Mouse (Mus musculus): ENCODE measurements around the gene Prkg1.
"Not testable (repeated sequence)": the region's sequence is repeated elsewhere in the genome, so short reads cannot be mapped to it uniquely, and the experiment has no call there.

Gene Prkg1

GRCm38 (mm10) chr19:30637471-30637870, 1127.4 kb downstream of the Prkg1 start:
- DNase-seq (ENCODE audit: low spot score in 2 of 2): no peak

- no peak for DNase-seq (ENCODE audit: low spot score in 2 of 2)
Measured at GRCm38 (mm10) chr19:30631051-30631450, 1133.8 kb downstream of the Prkg1 start.

- no peak for DNase-seq (ENCODE audit: low spot score in 2 of 2)
Measured at GRCm38 (mm10) chr19:30626036-30626435, 1138.8 kb downstream of the Prkg1 start.

- DNase-seq (ENCODE audit: low spot score in 2 of 2): no peak
Measured at GRCm38 (mm10) chr19:30625391-30625790, 1139.4 kb downstream of the Prkg1 start.

GRCm38 (mm10) chr19:30623620-30624019, 1141.2 kb downstream of the Prkg1 start:
- no peak for DNase-seq (ENCODE audit: low spot score in 2 of 2)

GRCm38 (mm10) chr19:30613150-30613865, 1151.5 kb downstream of the Prkg1 start:
- DNase-seq (ENCODE audit: low spot score in 2 of 2): no peak

GRCm38 (mm10) chr19:30586366-30586765, 1178.5 kb downstream of the Prkg1 start:
- no peak for DNase-seq (ENCODE audit: low spot score in 2 of 2)

GRCm38 (mm10) chr19:30564516-30564915, 1200.3 kb downstream of the Prkg1 start:
- DNase-seq (ENCODE audit: low spot score in 2 of 2): no peak

GRCm38 (mm10) chr19:30563876-30564275, 1201.0 kb downstream of the Prkg1 start:
- no peak for DNase-seq (ENCODE audit: low spot score in 2 of 2)

- no peak for DNase-seq (ENCODE audit: low spot score in 2 of 2)
Measured at GRCm38 (mm10) chr19:30558024-30558423, 1206.8 kb downstream of the Prkg1 start.

GRCm38 (mm10) chr19:30554467-30554881, 1210.4 kb downstream of the Prkg1 start:
- DNase-seq (ENCODE audit: low spot score in 2 of 2): peak; percentile 72 to 83

GRCm38 (mm10) chr19:30553740-30554139, 1211.1 kb downstream of the Prkg1 start:
- no peak for DNase-seq (ENCODE audit: low spot score in 2 of 2)

GRCm38 (mm10) chr19:30552260-30552659, 1212.6 kb downstream of the Prkg1 start:
- no peak for DNase-seq (ENCODE audit: low spot score in 2 of 2)

GRCm38 (mm10) chr19:30549854-30550647, 1214.8 kb downstream of the Prkg1 start:
- DNase-seq (ENCODE audit: low spot score in 2 of 2): no peak

- DNase-seq (ENCODE audit: low spot score in 2 of 2): no peak
Measured at GRCm38 (mm10) chr19:30549044-30549853, 1215.6 kb downstream of the Prkg1 start, which contains the start of gene Dkk1. Dkk1 (minus strand) TSS chr19:30549665.

GRCm38 (mm10) chr19:30548411-30549043, 1216.3 kb downstream of the Prkg1 start:
- DNase-seq (ENCODE audit: low spot score in 2 of 2): no peak

- DNase-seq (ENCODE audit: low spot score in 2 of 2): not testable (repeated sequence)
Measured at GRCm38 (mm10) chr19:30539365-30539941, 1225.4 kb downstream of the Prkg1 start.

GRCm38 (mm10) chr19:30516771-30517170, 1248.1 kb downstream of the Prkg1 start:
- DNase-seq (ENCODE audit: low spot score in 2 of 2): no peak

Data from frontal cortex, postnatal 36 days (tissue).